Mouse (Mus musculus): ENCODE data around the gene Rrp15.

The Rrp15 gene

GRCm38 (mm10) chr1:186714980-186715896 is 33.9 kb downstream of the Rrp15 start:
- no peak for DNase-seq (ENCODE audit: low read depth, low spot score)

- no peak for DNase-seq (ENCODE audit: low read depth, low spot score)
Observed at GRCm38 (mm10) chr1:186714215-186714614, 34.9 kb downstream of the Rrp15 start.

- peak; percentile 49 for DNase-seq (ENCODE audit: low read depth, low spot score)
Observed at GRCm38 (mm10) chr1:186712802-186713471, 36.2 kb downstream of the Rrp15 start.

- DNase-seq (ENCODE audit: low read depth, low spot score), result no peak
Observed at GRCm38 (mm10) chr1:186705915-186706248, 43.3 kb downstream of the Rrp15 start, which contains the start of gene Tgfb2. TSS of gene Tgfb2 (minus strand) at chr1:186705989.

GRCm38 (mm10) chr1:186705203-186705914 is 43.8 kb downstream of the Rrp15 start:
- peak; percentile 52 for DNase-seq (ENCODE audit: low read depth, low spot score)

- DNase-seq (ENCODE audit: low read depth, low spot score), result peak; percentile 56
Observed at GRCm38 (mm10) chr1:186703980-186704701, 45.0 kb downstream of the Rrp15 start.

- no peak for DNase-seq (ENCODE audit: low read depth, low spot score)
Observed at GRCm38 (mm10) chr1:186703256-186703979, 45.7 kb downstream of the Rrp15 start.

- no peak for DNase-seq (ENCODE audit: low read depth, low spot score)
Observed at GRCm38 (mm10) chr1:186702391-186703255, 46.5 kb downstream of the Rrp15 start.

GRCm38 (mm10) chr1:186701206-186701905 is 47.8 kb downstream of the Rrp15 start:
- DNase-seq (ENCODE audit: low read depth, low spot score), result no peak

- no peak for DNase-seq (ENCODE audit: low read depth, low spot score)
Observed at GRCm38 (mm10) chr1:186700496-186700895, 48.7 kb downstream of the Rrp15 start.

- peak; percentile 60 for DNase-seq (ENCODE audit: low read depth, low spot score)
Observed at GRCm38 (mm10) chr1:186698583-186699338, 50.4 kb downstream of the Rrp15 start.

- no peak for DNase-seq (ENCODE audit: low read depth, low spot score)
Observed at GRCm38 (mm10) chr1:186696231-186696630, 52.9 kb downstream of the Rrp15 start.

- no peak for DNase-seq (ENCODE audit: low read depth, low spot score)
Observed at GRCm38 (mm10) chr1:186695361-186695760, 53.8 kb downstream of the Rrp15 start.

- DNase-seq (ENCODE audit: low read depth, low spot score), result no peak
Observed at GRCm38 (mm10) chr1:186692370-186692769, 56.8 kb downstream of the Rrp15 start.

GRCm38 (mm10) chr1:186691708-186692107 is 57.5 kb downstream of the Rrp15 start:
- no peak for DNase-seq (ENCODE audit: low read depth, low spot score)

GRCm38 (mm10) chr1:186684041-186684440 is 65.1 kb downstream of the Rrp15 start:
- no peak for DNase-seq (ENCODE audit: low read depth, low spot score)

- no peak for DNase-seq (ENCODE audit: low read depth, low spot score)
Observed at GRCm38 (mm10) chr1:186682606-186683005, 66.6 kb downstream of the Rrp15 start.

GRCm38 (mm10) chr1:186677614-186678013 is 71.5 kb downstream of the Rrp15 start:
- no peak for DNase-seq (ENCODE audit: low read depth, low spot score)

Measured in ES-CJ7 (cell line).